Mouse (Mus musculus) monocyte, adult 5-6 weeks (primary cell): ENCODE measurements around the gene Znrf1. TPM values are rescaled to one million over a fixed set of nuclear protein-coding genes. Genes with fewer than 3 reads are reported as not detected.
A peak's percentile ranks its signal among the peaks of the same experiment; 100 is the strongest.
"Not testable (repeated sequence)": the region's sequence is repeated elsewhere in the genome, so short reads cannot be mapped to it uniquely, and the experiment has no call there.

Experiments used
- ATAC-seq: fragments of 153-309, 156-312 bp; replicated peaks from 2 replicates; pipeline ENCODE4 v1.8.0; 2017; ENCODE audit warnings: mild to moderate bottlenecking; ENCODE audit not compliant: low TSS enrichment, insufficient number of reproducible peaks, severe bottlenecking, poor library complexity, low FRiP score
- total RNA-seq: library from RNA; stranded (forward); fragments of 200-1000, 200-491, 200-594 nt; gene quantifications from 3 replicates; pipeline ENCODE4 v1.2.3, GENCODE M21; 2017

Znrf1 gene
- total RNA-seq, 1 experiment from 2014 or later, result 25.0 TPM

DNA sequence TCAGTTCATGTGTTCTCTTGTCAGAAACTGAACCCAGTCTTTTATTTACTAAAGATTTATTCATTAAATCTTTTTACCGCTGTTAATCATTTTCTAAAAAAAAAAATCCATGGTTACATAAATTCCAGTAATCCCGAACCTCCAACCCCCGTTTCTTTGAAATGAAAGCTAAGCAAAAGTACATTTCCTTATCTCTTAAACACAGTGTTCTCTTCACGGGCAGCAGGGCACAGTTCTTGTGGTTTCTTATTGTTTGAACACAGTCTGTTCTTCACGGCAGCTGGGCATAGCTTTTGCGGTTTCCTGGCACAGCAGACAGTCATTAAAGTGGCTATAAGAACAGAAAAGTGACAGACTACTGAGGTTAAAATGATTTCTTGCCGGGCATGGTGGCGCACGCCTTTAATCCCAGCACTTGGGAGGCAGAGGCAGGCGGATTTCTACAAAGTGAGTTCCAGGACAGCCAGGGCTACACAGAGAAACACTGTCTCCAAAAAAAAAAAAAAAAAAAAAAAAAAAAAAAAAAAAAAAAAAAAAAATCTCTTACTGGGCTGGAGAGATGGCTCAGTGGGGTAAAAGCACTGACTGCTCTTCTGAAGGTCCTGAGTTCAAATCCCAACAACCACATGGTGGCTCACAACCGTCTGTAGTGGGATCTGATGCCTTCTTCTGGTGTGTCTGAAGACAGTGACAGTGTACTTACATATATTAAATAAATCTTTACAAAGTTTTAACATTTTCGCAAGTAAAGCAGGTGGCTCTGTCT, 108.6 kb downstream of the Znrf1 start:
- not testable (repeated sequence) for ATAC-seq

DNA sequence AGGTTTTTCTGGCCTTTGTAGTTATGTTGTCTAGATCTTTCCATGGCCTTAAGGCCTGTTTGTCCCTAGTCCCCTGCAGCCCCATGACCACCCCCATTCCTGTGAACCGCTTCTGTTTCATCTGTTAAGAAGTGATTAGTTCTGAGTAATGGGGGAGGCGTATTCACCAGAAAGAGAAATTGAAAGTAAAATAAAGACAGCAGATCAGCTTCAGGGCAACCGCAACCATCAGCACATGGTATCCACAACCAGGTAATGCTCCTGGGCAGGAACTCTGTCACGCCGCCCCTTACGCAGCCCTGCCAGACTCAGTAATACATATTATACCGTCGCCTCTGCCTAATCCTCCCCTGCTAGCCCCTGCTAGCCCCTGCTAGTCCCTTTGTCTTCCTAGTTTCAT, 109.8 kb downstream of the Znrf1 start:
- ATAC-seq, result no peak

DNA sequence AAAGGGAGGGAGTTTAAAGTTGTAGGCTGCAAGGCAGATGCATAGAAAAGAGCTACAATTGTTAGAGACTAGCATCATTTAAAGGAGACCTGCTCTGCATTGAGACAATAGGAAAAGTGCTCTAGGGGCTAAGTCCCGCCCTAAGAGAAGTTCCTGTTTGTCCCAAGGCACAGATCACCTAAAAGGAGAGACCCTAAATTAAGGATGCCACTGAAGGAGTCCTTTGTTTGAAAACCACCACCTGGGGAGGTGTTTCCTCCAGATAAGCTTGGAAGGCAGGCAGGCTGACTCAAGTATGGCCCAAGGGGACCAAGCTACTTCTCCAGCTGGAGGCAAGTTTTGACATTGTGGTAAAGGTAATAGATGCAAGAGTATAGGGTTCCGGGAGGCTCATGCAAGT, 112.9 kb downstream of the Znrf1 start:
- ATAC-seq, result no peak

DNA sequence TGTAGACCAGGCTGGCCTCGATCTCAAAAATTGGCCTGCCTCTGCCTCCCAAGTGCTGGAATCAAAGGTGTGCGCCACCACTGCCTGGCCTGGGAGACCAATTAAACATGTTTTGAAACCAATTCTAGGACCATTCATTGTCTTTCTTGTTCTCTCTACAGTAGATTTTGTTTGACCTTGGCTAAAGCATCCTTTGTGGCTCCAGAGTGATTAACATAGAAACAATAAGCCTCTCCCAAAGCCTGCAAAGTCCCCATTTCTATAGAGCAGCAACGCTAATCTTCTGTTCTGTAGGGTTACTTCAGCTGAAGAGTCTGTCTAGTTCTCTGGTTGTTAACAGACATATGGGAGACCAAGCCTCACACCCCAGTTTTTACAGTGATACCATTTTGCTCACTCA, 114.8 kb downstream of the Znrf1 start:
- no peak for ATAC-seq

DNA sequence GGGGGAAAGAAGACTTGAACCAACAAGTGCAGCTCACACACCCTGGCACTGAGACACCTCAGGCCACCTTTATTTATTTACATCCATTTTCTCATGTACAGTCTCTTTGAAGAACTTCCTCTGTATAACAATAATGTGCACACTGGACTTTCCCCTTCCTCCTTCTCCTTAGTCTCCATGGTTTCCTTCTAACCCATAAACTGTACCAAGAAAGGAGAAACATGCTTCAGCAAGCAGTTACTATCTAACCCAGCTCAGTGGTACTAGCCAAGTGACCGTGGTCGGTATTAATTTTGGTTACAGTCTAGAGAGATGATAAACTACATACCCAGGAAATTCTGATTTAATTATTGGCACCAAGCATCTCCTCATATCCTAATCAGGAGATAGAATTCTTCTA, 117.6 kb downstream of the Znrf1 start:
- ATAC-seq, result no peak

DNA sequence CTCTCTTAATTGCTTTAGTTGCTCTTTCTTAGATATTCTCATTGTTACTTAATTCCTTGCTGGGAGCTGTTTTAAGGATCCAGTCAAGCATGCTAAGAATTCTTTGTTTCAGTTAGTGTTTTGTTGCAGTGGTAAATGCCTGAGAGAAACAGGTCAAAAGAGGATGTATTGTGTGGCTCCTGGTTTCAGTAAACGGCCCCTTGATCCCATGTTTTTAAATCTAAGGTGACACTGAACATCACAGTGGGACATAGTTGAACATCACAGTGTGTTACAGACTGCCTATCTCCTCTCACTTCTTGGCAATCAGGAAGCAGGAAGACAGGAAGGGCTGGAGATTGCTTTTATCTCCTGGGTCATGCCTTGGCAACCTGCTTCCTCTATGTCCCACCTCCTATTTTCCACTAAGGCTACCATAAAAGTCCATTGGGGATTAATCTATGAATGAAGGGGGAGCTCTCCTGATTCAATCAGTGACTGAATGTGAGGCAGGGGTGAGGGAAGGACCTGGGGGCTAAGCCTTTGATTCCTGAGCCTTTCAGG, 121.5 kb downstream of the Znrf1 start:
- ATAC-seq, result no peak

DNA sequence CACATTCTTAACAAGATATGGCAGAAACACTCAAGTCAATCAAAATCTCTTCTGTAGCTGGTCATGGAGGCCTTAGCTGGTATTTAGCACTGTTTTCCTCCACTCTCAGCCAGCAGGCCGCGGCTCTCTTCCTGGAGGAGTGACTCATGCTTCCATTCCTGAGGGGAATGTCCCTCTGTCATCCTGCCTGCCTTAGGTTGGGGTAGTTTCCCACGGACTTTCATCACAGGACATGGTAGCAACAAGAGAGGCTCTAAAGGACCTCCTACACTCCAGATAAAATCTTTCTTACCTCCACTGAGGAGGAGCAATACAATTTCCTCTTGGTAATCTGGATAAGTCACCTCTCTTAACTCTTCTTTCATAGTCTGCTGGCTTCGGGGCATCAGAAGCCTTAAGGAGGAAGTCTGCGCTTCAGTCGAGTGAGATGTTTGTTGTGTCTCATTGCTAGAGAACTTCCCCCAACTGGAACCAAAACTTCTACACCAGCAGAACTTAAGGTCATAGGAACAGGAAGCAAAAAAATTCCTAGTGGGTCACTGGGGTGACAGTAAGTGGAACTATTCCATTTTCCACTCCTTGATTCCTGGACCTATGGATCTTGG, 123.0 kb downstream of the Znrf1 start:
- ATAC-seq, result no peak; the same call in 1 of the 2 replicates

DNA sequence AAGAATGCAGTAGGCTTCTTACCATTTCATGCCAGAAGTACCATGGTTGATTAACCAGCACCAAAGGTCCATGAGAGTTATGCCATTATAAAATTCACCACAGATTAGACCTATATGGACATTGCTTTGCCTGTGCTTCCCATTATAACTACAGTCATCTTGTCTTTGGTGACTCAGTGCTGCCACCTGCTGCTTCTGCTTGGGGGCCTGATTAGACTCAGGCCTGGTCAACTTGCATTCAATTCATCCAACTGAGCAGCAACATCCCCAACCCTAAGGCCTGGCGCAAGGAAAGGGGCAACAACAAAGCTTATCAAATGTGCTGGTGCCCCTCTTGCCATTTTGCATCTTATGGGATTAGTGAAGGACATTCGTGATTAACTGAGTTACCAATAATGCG, 126.6 kb downstream of the Znrf1 start:
- peak; percentile 67 for ATAC-seq

DNA sequence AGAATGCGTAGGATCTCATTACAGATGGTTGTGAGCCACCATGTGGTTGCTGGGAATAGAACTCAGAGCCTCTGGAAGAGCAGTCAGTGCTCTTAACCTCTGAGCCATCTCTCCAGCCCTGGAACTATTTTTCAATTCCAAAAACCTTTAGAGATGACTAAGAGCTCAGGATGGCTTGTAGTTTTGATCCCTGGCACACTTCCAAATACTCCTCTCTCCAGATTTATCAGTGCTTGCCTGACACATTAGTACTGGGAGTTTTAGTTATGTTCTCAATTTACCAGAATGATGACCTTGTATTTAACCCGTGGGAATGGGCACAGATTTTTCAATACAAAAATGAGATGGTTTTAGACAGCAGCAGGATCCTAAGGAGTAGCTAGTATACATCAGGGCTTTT, 130.9 kb downstream of the Znrf1 start:
- ATAC-seq, result no peak

Other genes with a start within 250 kb of the Znrf1 start
- gene Rfwd3, start 235.9 kb upstream of the Znrf1 start, total RNA-seq, result 29.3 to 34.8 TPM (median 33.1 TPM) in 3 replicates
- 10.0 to 12.0 TPM (median 11.4 TPM) in 3 replicates for gene Mlkl, start 197.9 kb upstream of the Znrf1 start, total RNA-seq
- not detected in 3 replicates for gene Fa2h, start 142.3 kb upstream of the Znrf1 start, total RNA-seq
- gene Wdr59, start 14.0 kb upstream of the Znrf1 start, total RNA-seq, result 2.0 to 3.9 TPM (median 2.7 TPM) in 3 replicates
- not detected in 3 replicates for gene Ldhd, start 94.3 kb downstream of the Znrf1 start, total RNA-seq
- 7.6 to 11.8 TPM (median 9.6 TPM) in 3 replicates for gene Zfp1, start 107.3 kb downstream of the Znrf1 start, total RNA-seq
- not detected in 3 replicates for gene Ctrb1, start 154.9 kb downstream of the Znrf1 start, total RNA-seq
- gene Bcar1, start 207.7 kb downstream of the Znrf1 start, total RNA-seq, result not detected in 3 replicates